Mouse (Mus musculus): ENCODE data around the gene Rab21.

Rab21 gene

GRCm38 (mm10) chr10:115281381-115281780 is 34.0 kb downstream of the Rab21 start:
- no peak for DNase-seq (ENCODE audit: low spot score)

- no peak for DNase-seq (ENCODE audit: low spot score)
These were observed 43.7 kb downstream of the Rab21 start for GRCm38 (mm10) chr10:115271649-115272048.

- no peak for DNase-seq (ENCODE audit: low spot score)
These were observed 44.6 kb downstream of the Rab21 start for GRCm38 (mm10) chr10:115270612-115271390.

GRCm38 (mm10) chr10:115262926-115263562 is 52.4 kb downstream of the Rab21 start:
- no peak for DNase-seq (ENCODE audit: low spot score)

GRCm38 (mm10) chr10:115262261-115262660 is 53.1 kb downstream of the Rab21 start:
- DNase-seq (ENCODE audit: low spot score): no peak

- no peak for DNase-seq (ENCODE audit: low spot score)
These were observed 54.0 kb downstream of the Rab21 start for GRCm38 (mm10) chr10:115261428-115261827.

GRCm38 (mm10) chr10:115256162-115256561 is 59.2 kb downstream of the Rab21 start:
- DNase-seq (ENCODE audit: low spot score): no peak

- DNase-seq (ENCODE audit: low spot score): no peak
These were observed 61.9 kb downstream of the Rab21 start for GRCm38 (mm10) chr10:115253521-115253920.

GRCm38 (mm10) chr10:115252321-115252757 is 63.1 kb downstream of the Rab21 start:
- peak; percentile 62 for DNase-seq (ENCODE audit: low spot score)

- DNase-seq (ENCODE audit: low spot score): peak; percentile 99
These were observed 64.1 kb downstream of the Rab21 start, which contains the start of gene Tbc1d15 for GRCm38 (mm10) chr10:115251088-115251934. Gene Tbc1d15 (minus strand): TSS chr10:115251467.

- DNase-seq (ENCODE audit: low spot score): no peak
These were observed 64.9 kb downstream of the Rab21 start for GRCm38 (mm10) chr10:115250235-115251087.

GRCm38 (mm10) chr10:115248041-115248440 is 67.4 kb downstream of the Rab21 start:
- no peak for DNase-seq (ENCODE audit: low spot score)

- no peak for DNase-seq (ENCODE audit: low spot score)
These were observed 69.9 kb downstream of the Rab21 start for GRCm38 (mm10) chr10:115245488-115245887.

GRCm38 (mm10) chr10:115241082-115241595 is 74.3 kb downstream of the Rab21 start:
- no peak for DNase-seq (ENCODE audit: low spot score)

- DNase-seq (ENCODE audit: low spot score): no peak
These were observed 77.5 kb downstream of the Rab21 start for GRCm38 (mm10) chr10:115237931-115238330.
